Mouse (Mus musculus) kidney, adult 11 months (tissue): Measurements from ENCODE around the gene Ttll4.

Experiments used
- DNase-seq: peaks from one replicate; pipeline ENCODE4 v3.0.0; 2022

Ttll4 gene

DNA sequence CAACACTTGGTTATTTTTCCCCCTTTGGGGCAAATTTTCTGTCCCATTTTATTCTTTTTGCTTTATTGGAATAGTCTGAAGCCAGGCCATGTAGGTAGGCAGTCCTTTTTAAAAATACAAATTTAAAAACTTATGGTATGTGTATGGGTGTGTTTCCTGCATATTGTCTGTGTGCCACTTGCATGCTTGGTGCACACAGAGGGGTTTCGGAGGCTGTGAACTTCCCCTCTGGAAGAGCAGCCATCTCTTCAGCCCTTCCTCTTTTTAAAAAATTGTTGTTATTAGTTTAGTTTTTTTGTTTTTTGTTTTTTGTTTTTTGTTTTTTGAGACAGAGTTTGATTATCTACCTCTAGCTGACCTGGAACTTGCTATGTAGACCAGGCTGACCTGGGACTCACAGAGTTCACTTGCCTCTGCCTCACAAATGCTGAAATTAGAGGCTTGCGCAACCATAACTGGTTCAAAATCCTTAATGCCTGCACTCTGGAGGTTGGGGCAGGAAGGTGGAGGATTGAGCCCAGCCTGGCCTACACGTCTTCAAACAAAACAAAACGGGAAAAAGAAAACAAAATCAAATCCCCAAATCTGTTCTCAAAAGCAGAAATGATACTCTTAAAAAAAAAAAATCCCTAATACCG is 51.0 kb downstream of the Ttll4 start:
- no peak for DNase-seq

DNA sequence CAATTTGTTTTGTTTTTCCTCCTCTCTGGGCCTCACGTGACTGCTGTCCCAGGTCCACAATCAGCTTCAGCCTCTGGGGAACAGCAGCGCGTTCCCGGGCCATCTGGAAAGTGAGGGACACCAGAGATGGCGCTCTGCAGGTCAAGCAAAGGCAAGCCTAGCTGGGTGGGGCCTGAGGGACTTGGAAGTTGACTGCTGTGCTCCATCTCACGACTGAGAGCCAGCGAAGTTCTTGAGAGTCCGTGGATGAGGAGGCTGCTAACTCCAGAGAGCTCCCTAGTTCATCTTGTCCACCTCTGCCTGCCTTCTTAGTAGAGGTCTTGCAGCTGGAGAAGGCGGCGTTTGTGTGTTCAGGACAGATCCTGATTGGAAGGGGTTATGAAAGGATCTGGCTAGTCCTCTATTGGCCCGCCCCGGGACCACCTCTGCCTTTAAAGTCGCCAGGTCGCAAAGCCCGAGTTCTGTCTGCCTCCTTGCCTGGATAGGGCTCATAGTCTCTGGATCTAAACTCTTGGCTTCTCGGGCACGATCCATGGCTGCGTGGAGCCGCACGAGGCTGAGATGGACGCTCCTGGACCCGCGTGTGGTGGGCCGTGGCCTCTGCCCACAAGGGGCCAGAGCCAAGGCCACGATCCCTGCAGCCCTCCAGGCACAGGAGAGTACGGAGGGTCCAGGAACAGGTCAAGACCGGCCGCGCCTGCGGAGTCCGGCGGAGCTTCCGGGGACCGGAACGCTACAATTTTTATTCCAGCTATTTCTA is 51.7 kb downstream of the Ttll4 start, which contains the start of gene Cyp27a1:
Gene Cyp27a1 (plus strand): TSS at position 476 of the 760 bp plus-strand sequence.
- peak; percentile 79 for DNase-seq

DNA sequence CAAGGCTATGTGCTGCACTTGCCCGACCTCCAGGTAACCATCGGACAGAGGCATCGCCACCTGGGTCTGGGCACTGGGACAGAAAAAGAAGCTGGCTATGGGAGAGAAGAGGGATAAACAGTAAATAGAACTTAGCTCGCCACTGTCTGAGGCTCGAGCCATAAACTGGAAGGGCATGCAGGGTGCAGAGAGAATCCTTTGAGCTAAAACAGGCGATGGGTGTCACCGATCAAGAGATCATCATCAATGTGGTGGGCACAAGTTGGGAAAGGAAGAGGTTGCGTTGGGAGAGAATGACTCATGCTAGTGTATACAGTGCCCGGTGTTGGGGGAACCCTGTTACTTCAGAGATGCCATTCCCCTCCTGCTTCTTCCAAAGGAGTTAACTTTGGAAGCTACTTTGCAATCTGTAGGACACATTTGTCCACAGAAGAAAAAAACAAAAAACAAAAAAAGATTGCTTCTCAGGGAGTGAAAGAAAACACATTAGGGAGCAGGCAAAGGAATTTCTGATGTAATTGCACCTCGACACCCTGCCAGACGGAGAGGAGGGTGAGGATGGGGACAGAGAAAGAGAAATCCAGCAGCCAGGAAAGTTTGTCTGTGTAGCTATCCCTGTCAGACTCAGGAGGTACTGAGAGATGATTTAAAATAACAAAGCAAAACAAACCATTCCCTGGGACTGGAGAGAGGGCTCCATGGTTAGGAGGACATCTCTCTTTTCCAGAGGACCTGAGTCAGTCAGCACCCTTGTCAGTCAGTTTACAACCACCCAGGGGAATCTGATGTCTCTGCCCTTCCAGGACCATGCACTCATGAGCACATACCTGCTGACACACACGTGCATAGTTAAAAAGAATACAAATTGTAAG is 52.5 kb downstream of the Ttll4 start:
- no peak for DNase-seq

DNA sequence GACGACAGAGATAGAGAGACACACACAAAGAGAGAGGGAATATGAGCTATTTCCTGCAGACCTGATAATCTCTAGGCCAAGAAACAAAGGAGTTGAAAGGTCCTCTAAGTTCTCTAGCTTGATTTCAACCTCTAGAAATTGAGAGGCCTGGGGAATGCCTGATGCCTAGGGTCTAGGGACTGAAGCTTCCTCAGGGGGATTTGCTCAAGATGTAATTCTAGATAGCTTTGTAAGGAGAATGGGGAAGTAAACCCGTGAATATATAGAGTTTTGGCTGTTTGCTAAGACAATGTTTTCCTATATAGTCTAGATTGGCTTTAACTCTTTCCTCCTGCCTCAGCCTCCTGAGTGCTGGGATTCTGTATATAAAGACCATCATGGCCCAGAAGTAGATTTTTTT is 53.4 kb downstream of the Ttll4 start:
- no peak for DNase-seq

DNA sequence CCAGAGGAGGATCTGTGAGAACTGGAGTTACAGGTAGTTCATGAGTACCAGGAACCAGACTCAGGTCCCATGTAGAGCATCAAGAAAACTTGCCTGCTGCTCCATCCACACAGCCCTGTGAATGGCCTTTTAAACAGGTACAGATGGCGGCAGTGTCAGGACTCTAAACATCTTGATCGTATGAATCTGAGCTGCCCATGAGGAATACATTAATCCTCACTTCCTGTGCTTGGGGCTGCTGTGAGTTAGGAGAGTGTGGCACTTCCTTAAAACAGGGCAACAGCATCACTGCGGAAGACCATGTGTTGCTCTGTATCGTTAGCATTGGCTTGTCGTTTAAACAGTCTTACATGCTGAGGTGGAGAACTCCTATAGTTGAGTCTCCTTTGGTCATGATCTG is 53.9 kb downstream of the Ttll4 start:
- DNase-seq = no peak

DNA sequence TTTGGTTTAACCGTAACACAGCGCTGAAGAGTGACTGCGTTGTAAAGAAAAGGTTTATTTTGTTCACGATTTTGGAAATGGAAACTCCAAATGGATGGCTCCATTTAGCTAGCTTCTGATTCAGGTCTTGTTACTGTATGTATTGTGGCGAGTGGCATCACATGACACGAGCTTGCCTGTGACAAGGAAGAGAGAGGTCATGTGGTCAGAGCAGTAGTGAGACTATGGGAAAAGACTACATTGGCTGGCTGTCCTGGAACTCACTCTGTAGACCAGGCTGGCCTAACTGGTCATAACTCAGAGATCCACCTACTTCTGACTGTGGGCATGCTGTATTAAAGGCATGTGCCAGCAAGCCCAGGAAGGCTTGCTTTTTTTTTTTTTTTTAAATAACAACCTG is 54.3 kb downstream of the Ttll4 start:
- no peak for DNase-seq

DNA sequence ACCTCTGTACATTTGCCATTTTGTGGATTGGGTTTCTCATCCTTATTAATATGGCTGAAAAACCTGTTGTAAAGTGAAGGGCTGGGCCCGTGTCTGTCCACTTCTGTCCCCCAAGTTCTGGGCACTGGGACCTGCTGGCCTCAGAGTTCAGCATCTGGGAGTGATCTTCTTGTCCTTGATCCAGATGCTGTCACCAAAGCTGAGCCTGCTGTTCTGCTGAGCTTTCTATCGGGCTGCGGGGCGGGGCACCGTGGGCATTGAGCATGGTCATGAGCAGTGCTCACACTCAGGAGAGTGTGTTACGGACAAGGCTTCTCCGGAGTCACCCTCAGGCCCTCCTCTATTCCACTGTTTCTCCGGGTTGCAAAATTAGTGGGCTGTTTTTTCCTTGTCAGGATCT is 56.6 kb downstream of the Ttll4 start:
- no peak for DNase-seq

DNA sequence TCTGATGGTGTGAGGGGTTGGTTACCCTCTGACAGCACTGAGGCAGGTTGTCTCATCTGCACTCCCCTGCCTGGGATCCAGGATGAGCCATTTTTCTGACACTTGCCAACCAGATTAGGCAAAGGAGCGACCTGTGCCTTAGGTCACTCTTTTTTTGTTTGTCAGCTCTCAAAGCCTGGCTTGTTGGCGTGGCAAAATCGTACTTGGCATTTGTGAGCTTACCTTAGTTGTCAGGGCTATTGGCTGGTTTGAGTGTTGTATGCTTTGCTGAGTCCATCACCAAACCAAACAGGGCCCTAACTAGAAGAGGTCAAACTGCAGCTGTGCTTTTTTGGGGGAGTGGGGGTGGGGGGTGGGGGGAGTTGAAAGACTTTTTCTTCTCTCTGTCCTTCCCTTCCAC is 57.7 kb downstream of the Ttll4 start:
- no peak for DNase-seq

DNA sequence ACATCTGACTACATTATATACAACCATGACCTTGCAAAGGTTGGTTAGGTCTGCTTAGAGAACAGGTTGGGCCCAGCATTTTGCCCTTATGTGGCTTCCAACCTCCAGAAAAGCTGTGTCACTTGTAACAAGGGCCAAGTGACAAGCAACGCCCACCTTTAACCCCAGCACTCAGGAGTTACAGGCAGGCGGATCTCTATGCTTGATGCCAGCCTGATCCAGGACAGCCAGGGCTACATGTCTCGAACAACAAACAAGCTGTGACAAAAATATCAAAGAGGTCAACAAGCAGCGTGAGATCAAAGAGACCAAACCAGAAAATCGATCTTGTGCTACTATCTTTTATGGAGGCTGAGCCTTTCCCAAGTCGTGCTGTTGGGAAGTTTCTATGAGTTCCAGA is 60.1 kb downstream of the Ttll4 start:
- DNase-seq = no peak

DNA sequence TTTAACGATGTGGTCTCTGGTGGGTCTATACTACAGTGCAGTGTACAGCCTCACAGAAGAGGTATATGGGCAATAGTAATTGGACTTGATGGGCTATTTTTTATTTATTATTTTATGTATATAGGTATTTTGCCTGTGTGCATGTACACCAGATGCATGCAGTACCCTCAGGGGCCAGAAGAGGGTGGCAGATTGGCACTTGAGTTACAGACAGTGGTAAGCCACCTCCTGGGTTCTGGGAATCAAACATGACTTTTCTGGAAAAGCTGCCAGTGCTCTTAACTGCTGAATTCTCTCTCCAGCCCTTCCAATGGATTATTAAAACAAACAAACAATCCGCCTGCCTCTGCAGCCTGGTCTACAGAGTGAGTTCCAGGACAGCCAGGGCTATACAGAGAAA is 62.2 kb downstream of the Ttll4 start:
- no peak for DNase-seq

DNA sequence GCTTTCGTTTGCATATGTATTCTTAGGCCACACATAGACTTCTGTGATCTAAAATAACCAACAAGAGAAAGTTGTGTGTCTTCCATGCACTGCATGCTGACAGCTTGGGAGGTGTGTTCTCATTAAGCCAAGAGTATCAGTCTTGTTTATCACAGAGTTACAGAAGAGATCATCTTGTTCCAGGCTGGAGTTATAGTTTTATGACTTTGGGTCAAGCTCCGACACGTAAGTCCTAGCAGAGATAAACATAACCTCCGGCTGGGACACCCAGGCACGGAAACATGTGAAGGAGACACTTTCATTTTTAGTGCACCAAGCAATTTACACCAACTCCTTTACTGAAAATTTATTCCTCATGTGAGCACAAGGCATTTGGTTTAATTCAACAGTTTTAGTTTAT is 64.6 kb downstream of the Ttll4 start:
- no peak for DNase-seq

DNA sequence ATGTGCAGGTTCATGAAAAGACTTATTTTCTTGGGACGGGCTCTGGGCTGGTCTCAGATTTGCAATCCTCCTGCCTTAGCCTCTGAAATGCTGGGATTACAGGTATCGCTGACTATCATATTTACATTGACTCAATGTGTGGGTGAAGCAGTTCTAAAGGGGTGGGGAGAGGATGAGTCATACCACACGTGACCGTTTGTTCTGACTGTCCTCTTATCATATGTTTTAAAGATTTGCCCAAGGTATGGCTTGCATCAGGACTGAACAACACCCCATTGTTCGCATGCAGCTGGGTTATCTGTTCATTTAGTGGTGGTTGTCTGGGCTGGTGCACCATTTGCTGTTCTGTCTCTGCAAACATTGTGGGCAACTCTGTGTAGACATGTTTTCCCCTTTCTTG is 65.1 kb downstream of the Ttll4 start:
- DNase-seq = no peak

DNA sequence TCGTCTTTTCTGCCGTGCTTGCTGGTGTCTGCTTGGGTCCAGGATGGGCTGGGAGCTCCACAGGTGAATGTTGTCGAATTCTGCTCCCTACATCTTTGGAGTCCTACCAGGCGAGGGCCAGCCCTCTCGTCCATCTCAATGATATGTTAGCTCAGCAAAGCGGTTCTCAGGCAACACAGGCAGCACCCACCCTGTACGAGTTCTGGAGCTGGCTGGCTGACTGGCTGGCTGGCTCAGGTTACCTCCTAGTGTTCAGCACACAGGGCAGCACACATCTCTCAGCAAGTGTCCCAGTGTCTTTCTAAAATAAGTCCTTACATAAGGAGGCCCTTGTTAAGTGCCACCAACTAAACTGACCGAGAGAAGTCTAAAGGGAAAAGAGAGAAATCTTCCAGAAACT is 66.9 kb downstream of the Ttll4 start:
- no peak for DNase-seq

DNA sequence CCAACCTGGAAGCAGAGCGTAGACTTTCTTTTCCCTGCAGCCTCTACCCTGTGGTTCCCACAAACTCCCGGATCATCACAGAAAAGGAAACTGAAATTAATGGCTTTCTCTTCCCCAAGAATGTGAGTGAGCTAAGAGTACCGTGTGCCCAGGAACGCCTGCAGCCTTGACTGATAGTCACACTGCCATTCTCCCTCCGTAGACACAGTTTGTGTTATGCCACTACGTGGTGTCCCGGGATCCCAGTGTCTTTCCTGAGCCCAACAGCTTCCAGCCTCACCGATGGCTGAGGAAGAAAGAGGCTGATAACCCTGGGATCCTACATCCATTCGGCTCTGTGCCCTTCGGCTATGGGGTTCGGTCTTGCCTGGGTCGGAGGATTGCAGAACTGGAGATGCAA is 75.4 kb downstream of the Ttll4 start:
- DNase-seq = no peak

DNA sequence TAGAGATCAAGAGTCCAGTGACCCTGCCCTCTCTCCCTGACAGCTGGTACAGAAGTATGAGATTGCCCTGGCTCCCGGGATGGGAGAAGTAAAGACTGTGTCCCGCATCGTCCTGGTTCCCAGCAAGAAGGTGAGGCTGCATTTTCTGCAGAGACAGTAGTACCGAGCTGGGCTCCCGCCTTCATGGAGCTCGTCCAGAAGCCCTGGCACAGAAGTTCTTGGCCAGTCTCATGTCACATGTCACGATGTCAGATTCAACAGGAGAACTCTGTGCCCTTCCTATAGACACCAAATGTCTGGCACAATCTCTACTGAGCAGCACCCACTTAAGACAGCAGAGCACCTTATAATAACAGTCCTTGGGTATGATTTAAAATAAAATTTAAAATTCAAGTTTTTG is 76.0 kb downstream of the Ttll4 start:
- no peak for DNase-seq

DNA sequence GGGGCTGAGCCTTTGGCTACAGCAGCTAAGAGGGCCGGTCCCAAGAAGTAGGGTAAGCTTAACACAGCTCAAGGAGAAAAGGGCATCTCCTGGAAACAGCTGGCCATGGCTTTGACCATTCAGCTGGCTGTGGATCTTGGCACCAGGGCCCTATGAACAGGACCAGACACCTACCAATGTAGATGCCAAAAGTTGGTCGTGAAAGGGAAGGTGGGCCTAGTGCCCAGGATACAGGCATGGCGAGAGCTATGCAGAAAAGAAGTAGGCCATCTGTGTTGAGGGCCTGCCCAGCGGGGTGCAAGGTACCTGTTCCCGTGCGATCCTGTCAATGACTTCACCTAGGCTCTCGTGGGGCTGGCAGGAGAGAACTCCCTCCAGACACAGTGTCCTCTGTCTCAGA is 79.3 kb downstream of the Ttll4 start:
- DNase-seq = no peak

DNA sequence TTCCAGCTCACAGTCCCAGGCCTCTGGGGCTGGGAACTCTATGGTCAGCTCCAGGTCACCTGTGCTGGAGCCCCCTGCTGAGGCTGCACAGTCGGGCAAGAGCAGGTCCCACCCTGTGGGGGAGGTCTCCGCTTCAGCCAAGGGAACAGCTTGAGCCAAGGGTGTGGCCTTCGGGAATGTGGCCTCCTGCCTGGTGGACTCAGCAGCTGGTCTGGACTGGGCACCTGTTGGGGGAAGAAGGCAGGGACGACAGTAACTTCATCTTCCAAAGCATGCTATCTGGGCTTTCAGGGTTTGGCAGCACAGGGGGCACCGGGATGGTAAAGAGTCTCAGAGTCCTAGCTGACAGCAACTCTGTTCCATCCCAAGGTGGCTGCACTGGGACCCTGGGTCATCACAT is 85.8 kb downstream of the Ttll4 start:
- no peak for DNase-seq

DNA sequence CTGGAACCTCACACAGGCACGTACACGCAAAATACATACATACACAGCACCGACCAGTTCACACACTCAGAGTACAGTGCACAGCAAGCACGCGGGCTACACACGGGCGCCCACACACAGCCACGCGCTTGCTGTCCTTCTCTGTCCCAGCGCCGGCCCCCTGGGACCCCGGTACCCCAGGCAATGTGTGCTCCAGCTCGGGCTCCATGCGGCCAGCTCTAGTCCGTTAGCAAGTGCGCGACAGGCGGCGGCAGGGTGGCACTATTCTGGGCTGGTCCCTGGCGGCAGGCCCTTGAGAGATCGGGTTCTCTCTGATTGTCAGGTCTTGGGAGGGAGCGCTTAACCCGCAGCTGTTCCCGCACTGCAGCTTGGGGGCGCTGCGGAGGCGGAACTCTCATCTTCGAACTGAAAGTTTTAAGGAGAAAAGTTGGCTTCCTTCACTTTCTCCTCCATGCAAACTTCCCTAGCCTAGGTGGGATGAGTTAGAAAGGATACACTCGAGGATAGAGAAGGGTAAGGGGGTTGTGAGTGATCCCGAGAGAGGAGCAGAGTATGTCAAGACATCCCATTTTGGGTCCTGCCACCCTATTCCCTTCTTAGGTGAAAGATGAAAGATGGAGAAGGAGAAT is 87.2 kb downstream of the Ttll4 start, which contains the start of gene Prkag3:
Gene Prkag3 (minus strand): TSS at position 579 of the 629 bp plus-strand sequence.
- DNase-seq = peak; percentile 60

DNA sequence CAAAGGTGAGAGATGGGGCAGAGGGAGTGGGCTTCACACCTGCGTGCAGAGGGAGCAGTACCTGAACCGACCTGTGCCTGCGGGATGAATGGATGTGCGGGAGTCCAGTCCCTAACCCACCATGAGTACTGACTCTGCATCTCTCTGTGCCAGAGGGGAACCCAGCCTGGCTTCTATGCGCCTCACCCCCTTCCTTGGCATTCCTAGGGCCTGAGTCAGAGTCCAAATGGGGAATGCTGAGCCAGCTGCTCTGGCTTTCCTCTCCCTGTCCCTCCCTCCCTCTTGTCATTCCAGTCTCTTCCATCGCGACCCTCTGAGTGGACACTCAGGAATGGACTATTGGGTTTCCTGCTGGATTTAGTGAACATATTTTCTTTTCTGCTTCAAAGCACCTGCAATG is 87.8 kb downstream of the Ttll4 start:
- DNase-seq = peak; percentile 83

DNA sequence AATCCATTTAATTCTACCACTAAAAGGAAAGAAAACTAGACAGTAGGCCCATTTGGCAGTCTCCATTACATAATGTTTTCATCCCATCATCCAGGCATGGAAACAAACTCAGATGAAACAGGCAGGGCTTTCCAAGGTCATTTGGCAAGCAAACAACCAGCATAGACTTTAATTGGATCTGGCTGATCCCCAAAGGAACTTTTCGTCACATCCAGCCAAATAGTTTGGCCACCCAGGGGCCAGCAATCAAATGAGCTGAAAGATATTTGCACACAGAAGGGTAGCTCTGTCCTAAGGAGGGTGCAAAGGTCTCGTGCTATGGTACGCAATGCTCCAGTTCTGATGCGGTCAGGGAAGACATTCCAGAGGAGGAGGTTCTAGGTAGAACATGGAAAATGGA is 89.1 kb downstream of the Ttll4 start:
- DNase-seq = peak; percentile 92

DNA sequence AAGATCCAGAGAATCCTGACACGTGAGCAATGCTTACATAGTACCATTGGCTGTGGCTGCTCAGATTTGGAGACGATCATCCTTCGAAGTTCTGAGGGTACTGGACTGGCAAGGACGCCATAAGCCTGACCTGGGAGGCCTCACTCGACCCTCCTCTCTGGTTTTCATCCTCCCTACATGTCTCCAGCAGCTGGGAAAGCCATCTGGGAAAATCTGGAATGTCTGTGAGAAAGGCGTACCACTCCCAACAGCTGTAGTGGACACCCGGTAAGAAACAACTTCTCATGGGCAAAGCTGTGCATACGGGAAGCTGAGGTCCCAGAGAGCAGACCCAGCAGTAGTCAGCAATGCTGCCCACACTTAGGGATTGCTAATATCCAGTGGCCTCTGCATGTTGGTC is 90.6 kb downstream of the Ttll4 start:
- no peak for DNase-seq

DNA sequence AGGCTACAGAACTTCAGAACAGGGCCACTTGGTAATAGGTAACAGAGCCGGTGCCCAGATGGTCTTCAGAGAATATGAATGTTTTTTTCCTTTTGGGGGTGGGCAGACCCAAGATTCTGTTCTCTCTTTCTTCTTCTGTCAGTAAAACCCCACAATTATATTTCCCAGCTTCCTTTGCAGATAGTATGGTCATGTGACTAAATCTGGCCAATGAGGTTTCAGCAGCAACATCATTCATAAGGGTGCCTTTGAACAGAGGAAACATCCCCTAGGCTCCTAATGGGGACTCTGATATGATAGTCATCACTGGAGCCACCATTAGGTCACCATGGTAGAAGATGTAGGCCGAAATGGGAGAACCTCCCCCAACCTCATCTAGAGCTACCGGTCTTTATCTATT is 91.3 kb downstream of the Ttll4 start:
- DNase-seq = no peak
